Mouse (Mus musculus): ENCODE measurements around the gene H2-Q2.

DNA sequence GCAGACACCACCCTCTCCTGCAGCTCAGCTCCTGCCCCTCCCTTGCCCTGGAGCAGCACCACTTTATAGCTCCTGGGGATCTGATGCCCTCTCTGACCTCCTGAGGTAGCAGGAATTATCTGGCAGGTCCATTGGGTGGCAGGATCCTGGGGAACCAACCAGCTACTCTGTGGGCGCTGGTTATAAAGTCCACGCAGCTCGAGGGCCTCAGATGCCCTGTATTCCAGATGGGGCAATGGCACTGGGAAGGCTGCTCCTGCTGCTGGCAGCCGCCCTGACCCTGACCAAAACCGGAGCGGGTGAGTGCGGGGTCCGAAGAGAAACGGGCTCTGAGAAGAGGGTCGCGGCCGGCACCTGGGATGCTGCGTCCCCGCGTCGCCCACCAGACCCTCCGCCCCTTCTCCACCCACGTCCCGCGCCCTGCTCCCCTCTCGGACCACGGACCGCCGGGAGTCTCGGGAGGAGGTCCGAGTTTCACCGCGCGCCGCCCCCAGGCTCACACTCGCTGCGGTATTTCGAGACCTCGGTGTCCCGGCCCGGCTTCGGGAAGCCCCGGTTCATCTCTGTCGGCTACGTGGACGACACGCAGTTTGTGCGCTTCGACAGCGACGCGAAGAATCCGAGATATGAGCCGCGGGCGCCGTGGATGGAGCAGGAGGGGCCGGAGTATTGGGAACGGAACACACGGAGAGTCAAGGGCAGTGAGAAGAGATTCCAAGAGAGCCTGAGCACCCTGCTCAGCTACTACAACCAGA lies 21.5 kb upstream of the H2-Q2 start, which contains the start of gene H2-Q1:
- no peak for TF ChIP-seq GATA1 (IDR thresholded peaks at IDR 0.05; ENCODE audit: borderline replicate concordance, low read length)
- TF ChIP-seq FLI1 (IDR thresholded peaks at IDR 0.05; ENCODE audit: low read length): no peak

Measured in megakaryocyte, embryonic 14.5 days (primary cell).